Mouse (Mus musculus): ENCODE results near the gene Cmah.

DNA sequence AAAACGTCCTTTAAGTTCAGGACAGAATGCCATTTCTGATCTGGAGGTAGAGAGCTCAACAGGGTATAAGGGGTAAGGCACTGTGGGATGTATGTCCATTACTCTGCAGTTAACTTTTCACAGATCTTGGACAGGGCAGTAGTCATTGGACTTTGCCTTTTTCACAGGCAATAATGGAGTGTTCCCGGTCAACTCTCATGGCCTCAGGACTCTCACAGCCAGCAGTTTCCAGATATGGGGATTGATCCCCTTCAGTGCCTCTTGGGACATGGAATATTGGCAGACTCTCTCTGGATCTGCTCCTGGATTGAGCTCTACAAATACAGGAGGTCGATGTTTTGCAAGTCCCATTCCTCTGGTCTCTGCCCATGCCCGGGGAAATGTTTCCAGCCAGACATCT, 2.9 kb downstream of the Cmah start:
- TF ChIP-seq POLR2A (IDR thresholded peaks at IDR 0.05; ENCODE audit: control insufficient read depth, low read depth, low read length) (no peak), CTCF (IDR thresholded peaks at IDR 0.05; ENCODE audit: control insufficient read depth, insufficient read depth, insufficient replicate concordance, low read depth, low read length) (no peak)
